Mouse (Mus musculus): ENCODE results near the gene Cdc42ep2. TPM values are rescaled to one million over a fixed set of nuclear protein-coding genes. Genes with fewer than 3 reads are reported as not detected.

Cdc42ep2 gene
- polyA plus RNA-seq, 1 experiment from 2014 or later, result 8.9 TPM

DNA sequence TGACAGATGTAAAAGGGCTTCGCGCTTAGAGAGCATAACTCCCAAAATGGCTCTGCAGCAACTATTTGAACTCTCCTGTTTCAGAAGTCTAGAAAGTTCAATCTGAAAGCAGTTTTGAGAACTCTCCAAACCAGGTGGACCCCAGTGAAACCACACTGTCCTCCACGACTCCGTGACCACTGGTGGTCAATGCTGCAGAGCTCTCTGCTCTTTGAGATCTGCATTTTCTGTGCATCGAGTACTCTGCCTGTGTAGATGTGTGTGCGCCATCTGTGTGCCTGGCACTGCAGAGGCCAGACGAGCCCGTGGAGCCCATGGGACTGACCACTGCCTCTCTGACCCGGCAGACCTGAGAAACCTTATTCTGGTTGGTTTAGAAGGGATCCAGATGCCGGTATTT lies 30.3 kb upstream of the Cdc42ep2 start:
- H3K27ac ChIP-seq (replicated peaks), result peak overlapping the region; percentile 77

GRCm38 (mm10) chr19:5954031-5954710 lies 29.6 kb upstream of the Cdc42ep2 start:
- H3K27me3 ChIP-seq (replicated peaks), result no peaks in the 10 kb centered on the region
- H3K4me1 ChIP-seq, result peaks cover 55% of the 10 kb centered on the region
- peak overlapping the region; percentile 65; the same call in 1 of the 2 replicates for H3K9ac ChIP-seq
- no peak for ATAC-seq (ENCODE audit: extremely low read depth, insufficient number of reproducible peaks, low FRiP score, low TSS enrichment)
- no peaks in the 10 kb centered on the region for H3K9me3 ChIP-seq
- no peak overlapping the region for H3K4me2 ChIP-seq
- peak overlapping the region; percentile 17; the same call in 1 of the 2 replicates for H3K27ac ChIP-seq (replicated peaks)
- no peak overlapping the region for H3K4me3 ChIP-seq
- peaks cover 64% of the 10 kb centered on the region for H3K36me3 ChIP-seq
- 77% methylated on average over 22 of the region's 22 CpGs for WGBS

More for the DNA sequence above, 30.3 kb upstream of the Cdc42ep2 start:
- H3K4me1 ChIP-seq, result peaks cover 55% of the 10 kb centered on the region
- 0 out of 2 replicates have a peak overlapping the region, but pooled peaks have one; percentile 40 for H3K9ac ChIP-seq
- no peak for ATAC-seq (ENCODE audit: extremely low read depth, insufficient number of reproducible peaks, low FRiP score, low TSS enrichment)
- H3K9me3 ChIP-seq, result no peaks in the 10 kb centered on the region
- peaks cover 65% of the 10 kb centered on the region for H3K36me3 ChIP-seq
- H3K27me3 ChIP-seq (replicated peaks), result no peaks in the 10 kb centered on the region
- 88% methylated on average over 10 of the region's 10 CpGs for WGBS
- H3K4me2 ChIP-seq, result no peak overlapping the region
- H3K4me3 ChIP-seq, result no peak overlapping the region

- Histone ChIP-seq H3K9ac (peak overlapping the region; percentile 65), H3K4me3 (no peak overlapping the region), H3K4me2 (no peak overlapping the region; the same call in 1 of the 2 replicates)
These were observed 28.7 kb upstream of the Cdc42ep2 start for GRCm38 (mm10) chr19:5953201-5953770.

GRCm38 (mm10) chr19:5952071-5952691 lies 27.6 kb upstream of the Cdc42ep2 start:
- 39% methylated on average over 13 of the region's 13 CpGs for WGBS
- H3K27me3 ChIP-seq (replicated peaks), result no peaks in the 10 kb centered on the region
- peak overlapping the region; percentile 44 for H3K4me2 ChIP-seq
- no peaks in the 10 kb centered on the region for H3K9me3 ChIP-seq
- H3K9ac ChIP-seq, result peak overlapping the region; percentile 65
- peak overlapping the region; percentile 94 for H3K27ac ChIP-seq (replicated peaks)
- peak; percentile 15; the same call in 1 of the 2 replicates for ATAC-seq (ENCODE audit: extremely low read depth, insufficient number of reproducible peaks, low FRiP score, low TSS enrichment)
- peaks cover 55% of the 10 kb centered on the region for H3K4me1 ChIP-seq
- peak overlapping the region; percentile 9 for H3K4me3 ChIP-seq
- peaks cover 66% of the 10 kb centered on the region for H3K36me3 ChIP-seq

More at GRCm38 (mm10) chr19:5953201-5953770, 28.7 kb upstream of the Cdc42ep2 start:
- Histone ChIP-seq H3K4me1 (peaks cover 55% of the 10 kb centered on the region), H3K27me3 (replicated peaks) (no peaks in the 10 kb centered on the region), H3K27ac (replicated peaks) (peak overlapping the region; percentile 94), H3K36me3 (peaks cover 64% of the 10 kb centered on the region), H3K9me3 (no peaks in the 10 kb centered on the region)
- ATAC-seq (ENCODE audit: extremely low read depth, insufficient number of reproducible peaks, low FRiP score, low TSS enrichment), result no peak
- 62% methylated on average over 19 of the region's 19 CpGs for WGBS

- no peak for ATAC-seq (ENCODE audit: extremely low read depth, insufficient number of reproducible peaks, low FRiP score, low TSS enrichment)
- H3K4me3 ChIP-seq, result peak overlapping the region; percentile 9
- H3K27me3 ChIP-seq (replicated peaks), result no peaks in the 10 kb centered on the region
- 68% methylated on average over 16 of the region's 16 CpGs for WGBS
- H3K4me1 ChIP-seq, result peaks cover 57% of the 10 kb centered on the region
- no peaks in the 10 kb centered on the region for H3K9me3 ChIP-seq
- H3K27ac ChIP-seq (replicated peaks), result peak overlapping the region; percentile 94
- peak overlapping the region; percentile 65 for H3K9ac ChIP-seq
- peak overlapping the region; percentile 44 for H3K4me2 ChIP-seq
- H3K36me3 ChIP-seq, result peaks cover 66% of the 10 kb centered on the region
These were observed 27.0 kb upstream of the Cdc42ep2 start for GRCm38 (mm10) chr19:5951631-5952030.

DNA sequence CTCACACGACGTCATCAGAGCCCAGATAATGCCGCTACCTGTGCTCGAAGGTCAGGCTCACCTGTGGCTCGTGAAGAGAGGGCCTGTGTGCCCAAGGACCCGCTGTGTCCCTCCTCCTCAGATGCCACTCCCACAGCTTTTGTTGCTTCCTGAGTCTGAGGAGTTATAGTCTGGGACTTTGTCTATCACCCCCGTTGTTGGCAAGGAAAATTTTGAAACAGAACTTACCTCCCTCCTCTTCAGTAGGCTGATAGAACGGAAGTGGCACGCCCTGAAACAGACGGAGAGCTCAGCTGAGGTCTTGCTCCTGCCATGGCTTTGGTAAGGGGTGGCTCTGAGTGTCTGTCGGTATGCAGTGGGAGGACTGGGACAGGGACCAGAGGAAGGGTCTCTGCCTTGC lies 25.6 kb upstream of the Cdc42ep2 start:
- H3K27me3 ChIP-seq (replicated peaks), result no peaks in the 10 kb centered on the region
- peaks cover 59% of the 10 kb centered on the region for H3K4me1 ChIP-seq
- ATAC-seq (ENCODE audit: extremely low read depth, insufficient number of reproducible peaks, low FRiP score, low TSS enrichment), result no peak
- H3K27ac ChIP-seq (replicated peaks), result no peak overlapping the region
- H3K36me3 ChIP-seq, result peaks cover 66% of the 10 kb centered on the region
- 88% methylated on average over 11 of the region's 11 CpGs for WGBS
- no peak overlapping the region for H3K4me3 ChIP-seq
- no peaks in the 10 kb centered on the region for H3K9me3 ChIP-seq
- H3K9ac ChIP-seq, result no peak overlapping the region
- H3K4me2 ChIP-seq, result no peak overlapping the region

- peak overlapping the region; percentile 88 for H3K27ac ChIP-seq (replicated peaks)
- WGBS, result 44% methylated on average over 8 of the region's 8 CpGs
- no peaks in the 10 kb centered on the region for H3K9me3 ChIP-seq
- no peak for ATAC-seq (ENCODE audit: extremely low read depth, insufficient number of reproducible peaks, low FRiP score, low TSS enrichment)
- peak overlapping the region; percentile 39; the same call in 1 of the 2 replicates for H3K4me2 ChIP-seq
- H3K4me3 ChIP-seq, result no peak overlapping the region
- peaks cover 63% of the 10 kb centered on the region for H3K36me3 ChIP-seq
- peaks cover 48% of the 10 kb centered on the region for H3K4me1 ChIP-seq
- H3K27me3 ChIP-seq (replicated peaks), result no peaks in the 10 kb centered on the region
- H3K9ac ChIP-seq, result peak overlapping the region; percentile 61
These were observed 21.3 kb upstream of the Cdc42ep2 start for GRCm38 (mm10) chr19:5945891-5946290.

DNA sequence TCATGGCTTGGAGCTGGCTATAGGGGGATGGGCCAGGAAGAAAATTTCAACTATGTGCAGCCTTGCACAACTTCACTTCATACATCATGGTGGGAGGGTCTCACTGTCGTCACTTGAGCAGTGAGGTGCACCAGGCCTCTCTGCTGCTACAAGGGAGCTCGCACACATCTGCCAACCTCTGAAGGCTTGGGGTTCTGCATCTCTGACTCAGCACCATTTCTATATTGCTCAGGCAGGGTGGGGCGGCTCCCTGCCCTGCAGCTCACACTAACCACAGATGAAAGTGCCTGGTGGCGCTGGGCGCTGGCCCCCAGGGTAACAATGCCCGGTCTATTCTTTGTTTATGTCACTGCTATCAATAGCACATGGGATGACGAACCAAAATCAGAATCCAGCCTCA lies 20.4 kb upstream of the Cdc42ep2 start:
- Histone ChIP-seq H3K36me3 (peaks cover 61% of the 10 kb centered on the region), H3K4me1 (peaks cover 55% of the 10 kb centered on the region), H3K9me3 (no peaks in the 10 kb centered on the region), H3K4me3 (no peak overlapping the region; the same call in 1 of the 2 replicates), H3K4me2 (peak overlapping the region; percentile 39), H3K9ac (peak overlapping the region; percentile 61), H3K27ac (replicated peaks) (peak overlapping the region; percentile 88), H3K27me3 (replicated peaks) (no peaks in the 10 kb centered on the region)
- ATAC-seq (ENCODE audit: extremely low read depth, insufficient number of reproducible peaks, low FRiP score, low TSS enrichment), result peak; percentile 69; the same call in 1 of the 2 replicates
- 31% methylated on average over 7 of the region's 7 CpGs for WGBS

DNA sequence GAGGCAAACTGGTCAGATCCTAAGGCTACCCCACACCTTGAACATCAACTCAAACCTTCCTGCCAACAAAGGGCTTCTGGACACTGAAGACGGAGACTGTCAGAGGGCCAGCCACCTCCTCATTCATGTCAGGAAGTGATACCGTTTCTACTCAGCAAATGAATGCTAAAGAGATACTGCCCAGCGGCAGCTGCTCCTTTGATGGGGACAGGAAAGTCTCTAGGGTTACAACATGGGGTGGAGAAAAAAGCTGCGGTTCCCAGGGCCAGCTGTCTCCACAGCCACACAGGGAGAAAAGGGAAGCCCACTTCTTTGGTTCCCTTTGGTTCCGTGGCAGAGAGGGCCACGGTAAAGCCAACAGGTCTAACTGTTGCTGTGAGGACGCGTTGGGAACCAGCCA lies 19.5 kb upstream of the Cdc42ep2 start:
- Histone ChIP-seq H3K36me3 (peaks cover 61% of the 10 kb centered on the region), H3K4me1 (peaks cover 63% of the 10 kb centered on the region), H3K4me2 (no peak overlapping the region), H3K4me3 (no peak overlapping the region), H3K9ac (no peak overlapping the region), H3K27me3 (replicated peaks) (no peaks in the 10 kb centered on the region), H3K9me3 (no peaks in the 10 kb centered on the region), H3K27ac (replicated peaks) (peak overlapping the region; percentile 88)
- WGBS, result 43% methylated on average over 8 of the region's 8 CpGs
- ATAC-seq (ENCODE audit: extremely low read depth, insufficient number of reproducible peaks, low FRiP score, low TSS enrichment), result no peak

- ATAC-seq (ENCODE audit: extremely low read depth, insufficient number of reproducible peaks, low FRiP score, low TSS enrichment), result no peak
- Histone ChIP-seq H3K4me3 (no peak overlapping the region), H3K27ac (replicated peaks) (0 out of 2 replicates have a peak overlapping the region, but pooled peaks have one; percentile 28), H3K27me3 (replicated peaks) (no peaks in the 10 kb centered on the region), H3K4me2 (no peak overlapping the region), H3K9me3 (no peaks in the 10 kb centered on the region), H3K9ac (peak overlapping the region; percentile 15; the same call in 1 of the 2 replicates), H3K36me3 (peaks cover 55% of the 10 kb centered on the region), H3K4me1 (peaks cover 66% of the 10 kb centered on the region)
- 83% methylated on average over 15 of the region's 15 CpGs for WGBS
These were observed 18.8 kb upstream of the Cdc42ep2 start for GRCm38 (mm10) chr19:5943404-5943803.

GRCm38 (mm10) chr19:5942581-5942980 lies 18.0 kb upstream of the Cdc42ep2 start:
- peaks cover 75% of the 10 kb centered on the region for H3K4me1 ChIP-seq

More at GRCm38 (mm10) chr19:5942581-5942980, 18.0 kb upstream of the Cdc42ep2 start:
- Histone ChIP-seq H3K27me3 (replicated peaks) (no peaks in the 10 kb centered on the region), H3K9ac (0 out of 2 replicates have a peak overlapping the region, but pooled peaks have one; percentile 29), H3K9me3 (no peaks in the 10 kb centered on the region), H3K4me2 (no peak overlapping the region), H3K36me3 (peaks cover 47% of the 10 kb centered on the region), H3K4me3 (no peak overlapping the region), H3K27ac (replicated peaks) (0 out of 2 replicates have a peak overlapping the region, but pooled peaks have one; percentile 28)
- no peak for ATAC-seq (ENCODE audit: extremely low read depth, insufficient number of reproducible peaks, low FRiP score, low TSS enrichment)
- 67% methylated on average over 7 of the region's 7 CpGs for WGBS
